Comparison of ENCODE assay signal across 7 mouse cellular contexts in the genomic region with DNA sequence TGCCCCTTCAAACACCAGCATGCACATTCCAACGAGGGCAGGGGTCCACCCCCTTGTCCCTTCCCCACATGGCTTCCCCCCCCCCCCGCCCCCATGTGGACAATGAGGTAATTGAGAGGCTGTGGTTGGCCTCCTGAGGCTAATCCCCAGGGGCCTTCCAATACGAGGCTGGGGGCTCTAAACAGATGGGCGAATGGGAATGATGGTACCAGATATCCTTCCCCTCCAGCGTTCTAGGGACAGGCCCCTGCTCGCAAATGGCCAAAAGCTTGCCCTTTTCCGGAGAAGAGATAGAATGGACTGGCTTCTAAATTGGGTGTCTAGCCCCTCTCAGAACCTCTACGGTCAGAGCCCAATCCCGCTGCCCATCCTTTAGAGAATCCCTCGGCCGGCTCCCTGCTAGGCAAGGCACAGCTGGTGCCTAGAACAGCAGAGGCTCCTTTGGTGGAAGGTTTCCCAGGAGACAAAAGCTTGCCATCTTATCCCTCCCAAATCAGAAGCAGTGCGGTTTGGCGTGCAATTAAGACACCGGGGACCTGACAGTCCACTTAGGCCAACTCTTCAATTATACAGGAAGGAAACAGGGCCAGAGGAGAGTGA. TPM values are rescaled to one million over a fixed set of nuclear protein-coding genes. Genes with fewer than 3 reads are reported as not detected.
DNase-seq lines count a peak whose midpoint lies in the region; ATAC-seq lines count a peak whose summit lies in the region.

No protein-coding gene starts in this region.

- H3K9me3 ChIP-seq in neural tube, embryonic 11.5 days (ENCODE audit: control insufficient read depth, low read length) = no peaks in the 10 kb centered on the region
- no peaks in the 10 kb centered on the region for H3K9me3 ChIP-seq in forebrain, embryonic 12.5 days
- H3K9me3 ChIP-seq in limb, embryonic 12.5 days = no peaks in the 10 kb centered on the region
- no peaks in the 10 kb centered on the region for H3K9me3 ChIP-seq in stomach, embryonic 14.5 days (ENCODE audit: control insufficient read depth, low read depth, low read length)

- peak overlapping the region; percentile 89 for H3K4me2 ChIP-seq in neural tube, embryonic 11.5 days (ENCODE audit: low read depth)
- peak overlapping the region; percentile 82 for H3K4me2 ChIP-seq in forebrain, embryonic 12.5 days
- peak overlapping the region; percentile 87 for H3K4me2 ChIP-seq in limb, embryonic 12.5 days
- H3K4me2 ChIP-seq in stomach, embryonic 14.5 days (replicated peaks; ENCODE audit: low read depth, low read length) = peak overlapping the region; percentile 77

- H3K9ac ChIP-seq in neural tube, embryonic 11.5 days (ENCODE audit: low read length) = peak overlapping the region; percentile 71
- peak overlapping the region; percentile 79 for H3K9ac ChIP-seq in forebrain, embryonic 12.5 days
- H3K9ac ChIP-seq in limb, embryonic 12.5 days (replicated peaks) = peak overlapping the region; percentile 74
- H3K9ac ChIP-seq in stomach, embryonic 14.5 days (replicated peaks; ENCODE audit: low read depth, low read length) = no peak overlapping the region

- intact Hi-C loops in gastrocnemius, postnatal 14 days (cut with DNase I; ENCODE audit: low total_unique reads) = loop anchor here (5.0 kb wide), 1 partner anchor 92 kb away; no protein-coding TSS in a partner anchor

- DNase-seq in neural tube, embryonic 11.5 days (ENCODE audit: low spot score) = no peak
- DNase-seq in neural tube, embryonic 10.5 days (ENCODE audit: extremely low spot score, low spot score) = no peak
- no peak for DNase-seq in gastrocnemius, postnatal 14 days
- DNase-seq in kidney, adult 8-10 months = no peak

- no peaks in the 10 kb centered on the region for H3K36me3 ChIP-seq in neural tube, embryonic 11.5 days (ENCODE audit: control insufficient read depth, insufficient read depth, low read length)
- H3K36me3 ChIP-seq in forebrain, embryonic 12.5 days (replicated peaks) = no peaks in the 10 kb centered on the region
- H3K36me3 ChIP-seq in limb, embryonic 12.5 days = no peaks in the 10 kb centered on the region
- no peaks in the 10 kb centered on the region for H3K36me3 ChIP-seq in stomach, embryonic 14.5 days (ENCODE audit: control insufficient read depth, insufficient read depth, low read length)

- peak overlapping the region; percentile 94 for H3K27ac ChIP-seq in neural tube, embryonic 11.5 days (ENCODE audit: low read depth, low read length)
- H3K27ac ChIP-seq in forebrain, embryonic 12.5 days = peak overlapping the region; percentile 97
- H3K27ac ChIP-seq in limb, embryonic 12.5 days = peak overlapping the region; percentile 89
- H3K27ac ChIP-seq in stomach, embryonic 14.5 days (ENCODE audit: low read length) = peak overlapping the region; percentile 70

- peaks cover 12% of the 10 kb centered on the region for H3K4me1 ChIP-seq in neural tube, embryonic 11.5 days (ENCODE audit: control insufficient read depth, insufficient read depth, low read length)
- peaks cover 30% of the 10 kb centered on the region for H3K4me1 ChIP-seq in forebrain, embryonic 12.5 days
- H3K4me1 ChIP-seq in limb, embryonic 12.5 days (replicated peaks) = peaks cover 28% of the 10 kb centered on the region
- peaks cover 18% of the 10 kb centered on the region; the same call in 1 of the 2 replicates for H3K4me1 ChIP-seq in stomach, embryonic 14.5 days (ENCODE audit: control insufficient read depth, insufficient read depth, low read length)

- WGBS in neural tube, embryonic 11.5 days = under 1% methylated on average over 13 of the region's 14 CpGs
- under 1% methylated on average over 14 of the region's 14 CpGs for WGBS in forebrain, embryonic 12.5 days
- 3% methylated on average over 13 of the region's 14 CpGs for WGBS in limb, embryonic 12.5 days
- WGBS in stomach, embryonic 14.5 days = 7% methylated on average over 14 of the region's 14 CpGs

- H3K4me3 ChIP-seq in neural tube, embryonic 11.5 days (ENCODE audit: low read depth, low read length) = peak overlapping the region; percentile 63
- peak overlapping the region; percentile 71 for H3K4me3 ChIP-seq in forebrain, embryonic 12.5 days (replicated peaks)
- H3K4me3 ChIP-seq in limb, embryonic 12.5 days (replicated peaks) = peak overlapping the region; percentile 68
- H3K4me3 ChIP-seq in stomach, embryonic 14.5 days (ENCODE audit: low read depth, low read length) = peak overlapping the region; percentile 56

- ATAC-seq in neural tube, embryonic 11.5 days (ENCODE audit: insufficient read depth, low FRiP score, low TSS enrichment) = peak; percentile 69
- ATAC-seq in forebrain, embryonic 12.5 days (ENCODE audit: low FRiP score) = peak; percentile 31; the same call in 1 of the 2 replicates
- ATAC-seq in limb, embryonic 12.5 days (ENCODE audit: insufficient number of reproducible peaks, insufficient read depth, low FRiP score, low TSS enrichment, low read depth) = peak; percentile 40
- ATAC-seq in stomach, embryonic 14.5 days (ENCODE audit: insufficient number of reproducible peaks, insufficient read depth, low FRiP score, low read depth) = no peak; the same call in 1 of the 2 replicates

- no peaks in the 10 kb centered on the region for H3K27me3 ChIP-seq in neural tube, embryonic 11.5 days (ENCODE audit: control insufficient read depth, insufficient read depth, low read length)
- no peaks in the 10 kb centered on the region for H3K27me3 ChIP-seq in forebrain, embryonic 12.5 days
- no peaks in the 10 kb centered on the region for H3K27me3 ChIP-seq in limb, embryonic 12.5 days
- no peaks in the 10 kb centered on the region for H3K27me3 ChIP-seq in stomach, embryonic 14.5 days (ENCODE audit: control insufficient read depth, insufficient read depth, low read length)

RNA-seq across cellular contexts. Expression of a gene that starts 55.1 kb away (rescaled TPM):
- polyA plus RNA-seq in neural tube, embryonic 11.5 days (2014; fragmentation: Nextera tagmentation; extraction: Ambion mirVana) = 55.5 and 57.3 TPM in 2 replicates
- 58.7 and 64.2 TPM in 2 replicates for polyA plus RNA-seq in forebrain, embryonic 12.5 days (2016; fragmentation: Nextera tagmentation; extraction: Ambion mirVana)
- 50.7 and 54.8 TPM in 2 replicates for polyA plus RNA-seq in limb, embryonic 12.5 days (2016; fragmentation: Nextera tagmentation; extraction: Ambion mirVana)
- 41.0 and 46.9 TPM in 2 replicates for polyA plus RNA-seq in stomach, embryonic 14.5 days (2014; fragmentation: Nextera tagmentation; extraction: Ambion mirVana)
- 10 to 100 TPM; 54.1 to 58.9 TPM for total RNA-seq in gastrocnemius, postnatal 14 days (2021)
